Mouse (Mus musculus) megakaryocyte-erythroid progenitor cell, adult 5-6 weeks (primary cell): ENCODE data around the gene Gm8126. TPM values are rescaled to one million over a fixed set of nuclear protein-coding genes. Genes with fewer than 3 reads are reported as not detected.
"Not testable (repeated sequence)": the region's sequence is repeated elsewhere in the genome, so short reads cannot be mapped to it uniquely, and the experiment has no call there.

Experiments
- ATAC-seq: replicated peaks from 2 replicates; pipeline ENCODE4 v1.8.0; 2016; ENCODE audit warnings: mild to moderate bottlenecking, inconsistent platforms; ENCODE audit not compliant: severe bottlenecking, poor library complexity, low FRiP score, low TSS enrichment
- total RNA-seq, 2 experiments: library from RNA; stranded (forward) in 1 of 2; stranded (reverse) in 1 of 2; fragments of 200-1000, 215-1000 nt in 1 of 2; fragments of >200 nt in 1 of 2; fragmentation: Nextera tagmentation in 1 of 2; gene quantifications; 2 replicates each; pipeline ENCODE4 v1.2.3; 2014 to 2017

Gm8126 gene
- not detected in 2 replicates for total RNA-seq (2014; fragmentation: Nextera tagmentation)
- total RNA-seq (2017): not detected in 2 replicates

DNA sequence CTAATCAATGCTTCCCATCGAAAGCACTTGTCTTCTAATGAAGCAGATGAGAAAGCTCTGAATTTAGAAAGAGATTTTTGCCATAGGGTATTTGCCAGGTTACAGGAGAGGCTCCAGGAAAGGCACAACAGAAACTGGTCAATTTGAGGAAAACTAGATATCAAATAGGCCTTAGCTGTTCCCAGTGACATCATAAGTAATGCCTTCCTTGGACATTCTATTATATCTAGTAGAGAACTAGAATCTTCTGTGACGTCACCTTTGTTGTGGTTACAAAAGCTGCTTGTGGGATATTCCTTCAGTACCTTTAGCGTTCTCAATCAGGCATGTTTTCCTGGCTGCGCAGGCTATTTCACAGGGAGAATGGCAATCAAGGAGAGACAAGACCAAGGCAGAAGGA is at the start of gene Gm8126:
Gene Gm8126, plus strand, starts transcription at position 301 of the 400 bp plus-strand sequence.
- not testable (repeated sequence) for ATAC-seq

DNA sequence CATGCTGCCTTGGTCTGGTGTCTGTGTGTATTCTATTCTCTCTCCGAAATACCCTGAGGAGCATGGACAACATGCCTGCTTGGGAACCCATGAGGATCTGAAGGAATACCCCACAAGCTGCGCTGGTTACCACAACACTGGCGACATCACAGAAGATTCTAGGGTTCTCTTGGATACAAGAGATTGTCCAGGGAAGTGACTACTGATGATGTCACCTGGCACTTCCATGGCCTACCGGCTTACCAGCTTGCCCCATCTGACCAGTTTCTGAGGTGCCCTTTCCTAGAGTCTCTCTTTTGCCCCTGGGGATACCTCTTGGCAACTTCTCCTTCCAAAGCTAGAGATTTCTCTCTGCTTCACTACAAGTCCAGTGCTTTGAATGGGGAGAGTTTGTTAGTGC is 23.2 kb upstream of the Gm8126 start, which contains the start of gene Gm8122:
Gene Gm8122, minus strand, starts transcription at position 101 of the 400 bp plus-strand sequence.
- not testable (repeated sequence) for ATAC-seq

DNA sequence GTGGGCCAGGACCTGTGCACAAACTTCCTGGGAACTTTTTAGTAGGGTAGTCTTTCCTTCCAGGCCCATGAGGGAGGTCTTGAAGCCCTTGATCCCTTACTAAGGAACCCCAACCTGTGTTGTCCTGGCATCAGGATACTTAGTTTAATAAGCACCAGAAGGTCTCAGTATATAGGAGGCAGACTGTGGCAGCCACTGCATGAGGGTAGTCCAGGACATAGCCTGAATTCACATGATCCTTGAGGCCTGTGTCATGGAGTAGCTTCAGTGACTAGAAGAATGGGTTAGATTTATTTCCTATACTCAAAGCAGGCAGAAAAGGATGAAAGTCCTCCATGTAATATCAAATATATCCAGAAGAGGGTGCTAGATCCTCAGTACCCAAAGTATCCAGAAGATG is 20.7 kb upstream of the Gm8126 start:
- not testable (repeated sequence) for ATAC-seq

DNA sequence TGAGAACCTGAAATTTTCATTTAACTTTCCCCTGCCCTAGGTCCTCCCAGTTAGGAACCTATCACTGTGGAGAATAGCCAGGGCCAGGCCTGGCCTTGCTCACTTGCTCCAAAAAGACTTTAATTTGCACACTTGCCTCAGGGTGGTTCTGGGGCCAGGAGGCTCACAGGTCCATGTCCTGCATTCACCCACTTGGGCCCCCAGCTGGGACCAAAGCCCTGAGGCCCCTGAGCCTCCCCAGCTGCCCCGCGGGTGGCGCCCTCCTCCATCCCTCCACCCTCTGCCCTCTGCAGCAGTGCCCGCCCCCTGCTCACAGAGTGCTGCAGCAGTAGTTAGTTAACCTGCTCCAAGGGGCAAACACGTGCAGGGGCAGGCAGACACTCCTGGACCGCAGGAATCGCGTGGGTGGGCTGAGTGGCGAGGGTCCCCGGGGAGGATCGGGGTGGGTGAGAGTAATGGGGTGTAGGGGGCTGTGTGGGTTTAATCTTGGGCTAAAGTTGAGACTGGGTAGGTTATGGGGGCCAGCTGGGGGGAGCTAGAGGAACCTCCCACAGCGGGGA is 8.8 kb upstream of the Gm8126 start:
- not testable (repeated sequence) for ATAC-seq

DNA sequence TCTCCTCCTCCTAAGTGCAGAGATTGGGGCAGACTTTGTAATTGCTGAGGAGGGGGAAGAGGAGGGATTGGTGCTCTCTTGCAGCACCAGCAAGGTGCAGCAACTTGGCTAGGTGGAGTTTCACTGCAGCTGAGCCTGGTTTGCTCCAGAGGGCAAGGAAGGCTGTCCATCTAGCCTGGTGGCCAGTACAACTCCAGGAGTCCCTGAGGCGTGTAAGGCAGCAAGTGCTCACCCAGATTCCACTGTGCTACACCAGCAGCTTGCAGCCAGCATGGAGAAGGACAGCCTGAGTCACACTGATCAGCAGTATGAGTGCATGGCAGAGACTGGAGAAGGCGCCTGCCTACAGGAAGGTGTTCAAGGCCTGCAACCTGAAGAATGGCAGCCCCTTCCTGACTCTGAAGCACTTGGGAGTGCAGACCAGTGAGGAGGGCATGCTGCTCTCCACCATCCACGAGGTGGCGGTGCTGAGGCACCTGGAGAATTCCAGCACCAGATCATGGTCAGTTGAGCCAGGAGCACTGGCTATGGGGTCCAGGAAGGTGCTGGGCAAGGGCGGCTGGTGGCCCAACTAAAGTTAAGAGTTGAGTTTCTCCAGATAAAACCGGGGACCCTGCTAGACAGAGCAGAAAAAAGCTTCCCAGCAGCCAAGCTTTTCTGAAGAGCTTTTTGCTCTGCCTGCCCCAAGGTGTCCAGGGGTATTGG is 7.7 kb upstream of the Gm8126 start:
- not testable (repeated sequence) for ATAC-seq

DNA sequence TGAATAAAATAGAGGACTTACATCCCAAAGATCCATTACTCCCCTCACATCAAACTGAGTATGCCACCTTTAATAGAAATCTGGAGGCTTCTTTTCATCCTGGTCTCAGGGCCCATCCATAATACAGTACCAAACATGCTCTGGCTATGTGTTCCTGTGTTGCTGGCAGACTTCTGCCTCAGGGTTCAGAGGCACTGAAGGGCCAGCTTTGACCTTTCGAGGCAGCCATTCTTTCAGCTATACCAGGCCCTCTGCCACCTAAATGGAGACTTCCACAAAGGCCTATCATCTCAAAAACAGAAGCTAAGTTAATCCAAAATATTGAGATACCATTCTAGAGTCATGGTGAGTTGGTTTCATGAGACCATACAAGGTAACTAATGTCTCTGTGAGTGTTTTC is 1.9 kb upstream of the Gm8126 start:
- not testable (repeated sequence) for ATAC-seq

DNA sequence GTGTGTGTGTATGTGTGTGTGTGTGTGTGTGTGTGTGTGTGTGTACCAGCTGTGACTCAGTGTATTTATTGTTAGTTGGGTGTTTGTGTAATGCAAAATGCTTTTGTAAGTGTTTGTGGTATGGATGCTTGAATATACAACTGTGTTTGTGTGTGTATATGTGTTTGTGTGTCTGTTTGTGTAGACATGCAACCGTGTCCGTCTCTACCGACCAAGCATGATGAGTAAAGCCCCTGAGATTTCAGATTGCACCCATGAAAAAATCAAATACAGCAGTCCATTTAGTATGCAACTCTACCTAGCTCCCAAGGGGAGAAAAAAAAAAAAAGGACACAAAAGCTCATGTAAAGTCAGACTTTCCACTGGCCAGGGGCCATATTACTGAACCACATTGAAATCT is 5.0 kb downstream of the Gm8126 start:
- not testable (repeated sequence) for ATAC-seq

DNA sequence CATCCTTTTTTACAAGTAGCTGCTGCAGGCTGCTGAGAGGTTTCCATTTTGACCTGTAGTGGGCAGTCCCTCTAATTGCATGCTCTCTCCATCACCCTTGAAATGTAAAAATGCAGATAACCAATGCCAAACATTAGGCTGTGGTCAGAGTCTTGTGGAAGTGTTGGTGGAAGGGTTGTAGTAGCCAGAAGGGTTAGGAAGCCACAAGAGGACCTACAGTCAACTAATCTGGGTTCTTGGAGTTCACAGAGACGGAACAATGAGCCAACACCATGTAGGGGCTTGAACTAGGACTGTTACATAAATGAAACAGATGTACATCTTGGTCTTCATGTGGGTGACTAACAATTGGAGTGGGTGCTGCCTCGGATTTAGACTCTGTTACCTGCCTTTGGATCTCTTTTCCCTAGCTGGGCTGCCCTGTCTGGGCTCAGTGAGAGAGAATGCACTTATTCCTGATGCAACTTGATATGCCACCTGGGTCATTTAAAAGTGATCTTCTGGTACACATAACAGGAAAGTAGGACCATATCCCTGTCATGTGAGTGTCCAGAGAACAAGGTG is 10.2 kb downstream of the Gm8126 start:
- ATAC-seq: not testable (repeated sequence)

DNA sequence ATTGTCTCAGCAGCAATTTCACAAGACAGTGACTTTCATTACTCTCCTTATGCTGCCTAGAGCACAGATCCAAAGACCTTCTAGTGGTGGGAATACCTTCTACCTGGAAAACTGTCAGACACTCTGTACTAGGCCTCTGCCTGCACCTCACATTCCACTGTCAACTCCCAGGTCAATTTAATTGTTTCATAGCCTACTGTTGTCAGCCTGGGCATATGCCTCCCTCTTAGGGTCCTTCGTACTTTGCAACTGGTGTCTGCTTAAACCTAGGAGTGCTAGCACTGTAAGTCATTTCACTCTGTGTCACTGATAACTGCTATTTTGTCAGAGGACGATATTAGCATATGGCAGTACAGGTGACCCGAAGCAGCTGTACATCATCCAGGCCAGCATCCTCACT is 10.8 kb downstream of the Gm8126 start:
- not testable (repeated sequence) for ATAC-seq

DNA sequence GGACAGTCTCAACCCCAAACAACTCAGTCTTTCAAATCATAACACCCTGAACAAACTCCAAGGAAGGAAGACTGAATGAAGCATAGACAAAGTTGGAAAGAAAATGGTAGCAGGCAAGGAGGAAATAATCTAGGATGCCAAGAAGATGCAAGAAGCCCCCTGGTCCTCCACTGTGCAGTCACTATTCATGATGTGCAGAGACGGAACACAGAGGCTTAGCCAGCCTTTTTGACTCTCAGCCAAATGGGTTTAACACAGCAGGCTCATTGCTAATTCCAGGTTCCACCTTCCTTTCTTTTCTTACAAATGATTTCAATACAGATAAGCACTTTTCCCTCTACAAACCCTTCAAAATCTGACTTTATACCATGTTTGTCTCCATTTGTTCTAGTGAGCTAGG is 14.7 kb downstream of the Gm8126 start:
- ATAC-seq: not testable (repeated sequence)

DNA sequence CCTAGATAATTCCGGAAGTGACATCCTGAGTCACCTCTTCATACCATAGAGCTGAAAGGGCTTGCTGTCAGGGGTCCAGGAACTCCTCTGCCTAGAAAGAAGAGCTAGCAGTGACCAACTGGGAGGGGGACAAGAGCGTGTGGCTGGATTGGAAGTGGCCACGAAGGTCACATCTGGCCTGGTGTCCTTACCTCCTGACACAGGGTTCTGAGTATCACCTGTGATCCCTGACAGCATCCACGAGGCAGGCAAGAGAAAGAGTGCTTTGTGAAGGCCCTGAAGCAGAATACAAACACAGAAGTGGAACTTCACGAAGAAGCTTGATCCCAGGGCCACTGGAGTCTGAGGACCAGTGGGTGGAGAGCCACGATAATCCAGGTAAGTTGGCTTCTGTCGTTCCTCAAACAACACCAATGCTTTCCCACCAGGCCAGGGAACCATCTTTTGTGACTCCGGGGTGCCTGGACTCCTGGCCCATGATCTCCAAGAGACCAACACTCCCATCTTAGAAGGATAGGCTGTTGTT is 16.6 kb downstream of the Gm8126 start, which contains the start of gene Gm9732:
Gene Gm9732, plus strand, starts transcription at position 51 of the 526 bp plus-strand sequence.
- ATAC-seq: not testable (repeated sequence)

DNA sequence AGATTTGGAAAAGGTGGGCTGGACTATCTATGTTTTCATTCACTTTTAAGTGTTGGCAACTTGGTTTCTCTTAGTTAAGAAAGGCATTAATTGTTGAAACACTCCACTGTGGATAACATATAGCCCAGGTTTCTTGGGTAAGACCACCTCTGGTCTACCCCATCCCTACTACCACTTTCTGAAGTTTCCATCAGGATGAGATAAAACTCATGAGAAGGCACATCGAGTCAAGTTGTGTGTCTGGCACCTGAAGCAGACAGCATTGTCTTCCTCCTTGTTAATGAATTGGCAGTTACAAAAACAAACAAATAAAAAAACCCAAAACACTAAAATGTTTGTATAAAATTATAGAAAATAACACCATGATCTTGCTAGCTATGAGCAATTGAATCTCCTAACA is 17.3 kb downstream of the Gm8126 start:
- ATAC-seq: not testable (repeated sequence)

DNA sequence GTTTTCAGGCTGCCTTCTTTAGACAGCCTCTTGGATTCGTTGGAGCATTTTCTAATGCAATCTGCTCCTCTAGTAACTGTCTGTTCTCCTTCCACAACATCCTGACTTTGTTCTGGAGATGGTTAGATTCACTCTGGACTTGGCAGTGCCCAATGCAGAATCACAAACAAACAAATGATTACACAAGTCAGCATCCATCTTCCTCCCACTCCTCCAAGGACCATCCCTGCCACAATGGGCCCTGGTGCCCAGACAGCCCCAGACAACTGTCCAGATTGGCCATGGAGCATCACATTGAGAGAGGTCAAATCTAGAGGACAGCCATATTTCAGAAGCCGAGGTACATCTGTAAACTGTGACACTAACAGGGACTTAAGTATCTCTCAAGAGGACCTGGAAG is 19.0 kb downstream of the Gm8126 start:
- ATAC-seq: not testable (repeated sequence)

DNA sequence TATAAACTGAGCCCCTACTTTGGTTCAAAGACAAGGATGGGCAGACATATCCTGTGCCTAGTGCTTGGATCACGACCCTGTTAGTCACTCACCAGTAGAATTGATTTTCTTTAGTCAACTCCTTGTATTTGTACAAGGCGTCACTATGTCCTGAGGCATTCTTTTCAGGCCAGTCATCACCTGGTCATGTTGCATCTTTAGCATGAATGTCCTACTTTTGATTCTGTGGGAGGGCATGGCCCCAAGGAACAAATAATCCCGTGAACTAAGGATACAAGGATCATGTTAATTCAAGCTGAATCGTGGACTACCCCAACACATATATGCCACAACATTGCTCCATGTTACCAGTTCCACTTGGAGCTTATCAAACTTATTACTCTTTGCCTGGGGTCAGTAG is 19.7 kb downstream of the Gm8126 start:
- not testable (repeated sequence) for ATAC-seq

DNA sequence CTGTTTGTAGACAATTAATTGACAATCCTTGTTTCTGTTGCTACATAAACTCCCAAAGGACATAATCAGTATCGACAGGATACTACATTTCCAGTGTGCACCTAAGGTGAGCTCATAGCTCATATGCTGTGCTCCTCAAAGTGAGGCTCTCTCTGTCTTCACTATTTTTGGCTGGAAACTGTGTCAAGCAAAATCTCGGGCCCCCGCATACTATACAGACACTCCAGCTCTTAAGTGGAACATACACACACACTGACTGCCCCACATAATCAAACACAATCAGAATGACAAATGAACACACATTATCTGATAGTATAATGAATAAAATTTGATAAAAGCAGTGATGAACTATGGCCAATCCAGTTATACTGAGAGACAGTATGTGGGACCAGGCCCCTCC is 20.2 kb downstream of the Gm8126 start:
- ATAC-seq: not testable (repeated sequence)

DNA sequence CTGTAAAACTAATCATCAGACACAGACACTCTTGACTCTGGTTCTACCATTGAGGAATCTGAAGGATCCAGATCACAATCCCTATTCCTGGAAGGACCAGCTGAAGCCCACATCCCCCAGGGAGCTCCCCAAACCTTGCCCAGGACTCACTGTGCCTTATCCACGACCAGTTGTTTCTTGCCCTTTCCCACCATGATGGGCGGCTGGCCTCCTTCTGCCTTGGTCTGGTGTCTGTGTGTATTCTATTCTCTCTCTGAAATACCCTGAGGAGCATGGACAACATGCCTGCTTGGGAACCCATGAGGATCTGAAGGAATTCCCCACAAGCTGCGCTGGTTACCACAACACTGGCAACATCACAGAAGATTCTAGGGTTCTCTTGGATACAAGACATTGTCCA is 35.1 kb downstream of the Gm8126 start, which contains the start of gene Gm8127:
Gene Gm8127, minus strand, starts transcription at position 330 of the 400 bp plus-strand sequence.
- not testable (repeated sequence) for ATAC-seq
